Mouse (Mus musculus) liver, embryonic 11.5 days (tissue): ENCODE measurements at regions not wholly inside any gene's neighbourhood (a gene's known extent, or its start where the extent isn't known, plus 50 kb on each side); places are given as distances from the start of the nearest gene placed in this dataset.

Experiments
- ATAC-seq: fragments of 200-750 bp; cut with Nextera tagmentation; replicated peaks from 2 replicates; pipeline ENCODE4 v1.8.0; 2017; ENCODE audit warnings: moderate number of reproducible peaks, mild to moderate bottlenecking, moderate TSS enrichment, moderate library complexity; ENCODE audit not compliant: low FRiP score
- DNase-seq: peaks from one replicate; pipeline ENCODE4 v3.0.0-alpha.2; 2017; ENCODE audit warnings: low spot score
- H3K27ac ChIP-seq: fragments of 300-500 bp; sonication (generic); 2 replicates; pipeline ENCODE4 v1.5.1; 2014; ENCODE audit warnings: mild to moderate bottlenecking, low read depth, low read length, control low read depth
- H3K27me3 ChIP-seq: fragments of 300-500 bp; sonication (generic); replicated peaks from 2 replicates; pipeline ENCODE4 v1.6.1; 2014; ENCODE audit warnings: low read length, mixed read lengths; ENCODE audit not compliant: control insufficient read depth, insufficient read depth
- H3K36me3 ChIP-seq: fragments of 300-500 bp; sonication (generic); 2 replicates; pipeline ENCODE4 v1.6.1; 2014; ENCODE audit warnings: mild to moderate bottlenecking, low read length, moderate library complexity, mixed read lengths; ENCODE audit not compliant: control insufficient read depth, insufficient read depth
- H3K4me1 ChIP-seq: fragments of 300-500 bp; sonication (generic); replicated peaks from 2 replicates; pipeline ENCODE4 v1.6.1; 2014; ENCODE audit warnings: low read length, mixed read lengths; ENCODE audit not compliant: control insufficient read depth, insufficient read depth
- H3K4me2 ChIP-seq: fragments of 300-500 bp; sonication (generic); 2 replicates; pipeline ENCODE4 v1.6.1; 2014; ENCODE audit warnings: mild to moderate bottlenecking, control low read depth, moderate library complexity
- H3K4me3 ChIP-seq: fragments of 300-500 bp; sonication (generic); 2 replicates; pipeline ENCODE4 v1.5.1; 2014; ENCODE audit warnings: low read depth, low read length, control low read depth
- H3K9ac ChIP-seq: fragments of 300-500 bp; sonication (generic); 2 replicates; pipeline ENCODE4 v1.6.1; 2014; ENCODE audit warnings: low read depth, low read length, control low read depth
- H3K9me3 ChIP-seq: fragments of 300-500 bp; sonication (generic); 2 replicates; pipeline ENCODE4 v1.6.1; 2016; ENCODE audit warnings: low read length, inconsistent platforms, mixed read lengths; ENCODE audit not compliant: control insufficient read depth
- WGBS: fragments of 180-500 bp; shearing (Covaris S2); extraction: QIAGEN DNeasy Blood & Tissue Kit; methylation state at CpG from one replicate; pipeline ENCODE4 v1.1.7; 2014; 5-methylcytosine and 5-hydroxymethylcytosine counted together

- peak overlapping the region; percentile 34; the same call in 1 of the 2 replicates for H3K27ac ChIP-seq
These were observed 77.6 kb downstream of the 1700001O22Rik start for GRCm38 (mm10) chr2:30725601-30726489.

DNA sequence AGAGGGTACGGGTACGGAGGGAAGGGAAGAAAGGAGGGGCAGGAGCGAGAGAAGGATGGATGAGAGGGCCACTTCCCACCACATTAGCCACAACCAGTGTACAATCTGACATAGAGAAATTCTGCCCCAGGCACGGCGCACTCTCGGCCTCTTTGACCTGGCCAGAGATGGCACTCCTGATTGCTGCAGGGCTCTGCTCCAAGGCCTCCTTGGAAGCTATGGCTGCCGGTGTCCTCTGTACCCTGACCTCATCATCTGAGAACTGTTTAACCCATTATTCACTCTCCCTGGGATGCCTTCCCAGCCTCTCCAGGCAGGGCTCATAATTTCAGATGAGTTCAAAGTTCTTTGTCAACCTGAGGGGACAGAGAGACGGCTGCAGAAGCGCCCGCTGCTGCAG, 78.3 kb downstream of the 1700001O22Rik start:
- H3K4me1 ChIP-seq = peaks cover 32% of the 10 kb centered on the region
- DNase-seq (no peak), ATAC-seq (no peak)
- peak overlapping the region; percentile 60 for H3K4me2 ChIP-seq
- 46% methylated on average over 10 of the region's 10 CpGs for WGBS
- peak overlapping the region; percentile 46 for H3K9ac ChIP-seq
- H3K36me3 ChIP-seq = no peaks in the 10 kb centered on the region
- peak overlapping the region; percentile 34; the same call in 1 of the 2 replicates for H3K27ac ChIP-seq
- no peaks in the 10 kb centered on the region for H3K9me3 ChIP-seq
- peaks cover 13% of the 10 kb centered on the region for H3K27me3 ChIP-seq
- peak overlapping the region; percentile 3; the same call in 1 of the 2 replicates for H3K4me3 ChIP-seq

More at GRCm38 (mm10) chr2:30725601-30726489, 77.6 kb downstream of the 1700001O22Rik start:
- H3K4me1 ChIP-seq = peaks cover 25% of the 10 kb centered on the region
- H3K27me3 ChIP-seq = peaks cover 13% of the 10 kb centered on the region
- peak overlapping the region; percentile 60 for H3K4me2 ChIP-seq
- no peak for DNase-seq
- WGBS = 13% methylated on average over 38 of the region's 38 CpGs
- H3K9ac ChIP-seq = peak overlapping the region; percentile 46
- ATAC-seq = no peak
- H3K36me3 ChIP-seq = no peaks in the 10 kb centered on the region
- H3K9me3 ChIP-seq = no peaks in the 10 kb centered on the region
- H3K4me3 ChIP-seq = peak overlapping the region; percentile 3; the same call in 1 of the 2 replicates

DNA sequence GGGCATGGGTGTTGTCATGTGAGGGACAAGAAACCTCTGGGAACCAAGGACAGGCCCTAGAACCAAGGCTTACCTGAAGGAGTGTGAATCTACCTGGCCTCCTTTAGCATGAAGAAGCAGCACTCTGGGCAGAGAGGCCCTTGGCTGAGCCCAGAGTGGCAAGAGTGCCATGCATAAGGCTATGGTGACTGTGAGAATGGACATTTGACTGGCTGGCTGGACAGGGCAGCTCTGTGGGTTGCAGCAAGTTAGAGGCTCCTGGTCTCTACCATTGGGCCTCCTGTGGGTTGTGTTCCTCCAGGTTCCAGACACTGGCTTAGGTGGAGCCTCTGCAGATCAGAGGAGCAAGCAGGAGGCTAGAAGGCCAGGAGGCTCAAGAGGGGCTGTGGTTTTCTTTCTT, 78.9 kb downstream of the 1700001O22Rik start:
- Histone ChIP-seq H3K4me3 (no peak overlapping the region), H3K4me1 (peaks cover 38% of the 10 kb centered on the region), H3K27me3 (peaks cover 13% of the 10 kb centered on the region), H3K4me2 (no peak overlapping the region), H3K9ac (no peak overlapping the region), H3K36me3 (no peaks in the 10 kb centered on the region), H3K27ac (no peak overlapping the region), H3K9me3 (no peaks in the 10 kb centered on the region)
- DNase-seq (no peak), ATAC-seq (no peak)

- Histone ChIP-seq H3K9ac (no peak overlapping the region), H3K4me2 (no peak overlapping the region), H3K36me3 (no peaks in the 10 kb centered on the region), H3K4me3 (no peak overlapping the region), H3K27me3 (peaks cover 13% of the 10 kb centered on the region), H3K27ac (peak overlapping the region; percentile 80; the same call in 1 of the 2 replicates), H3K4me1 (peaks cover 47% of the 10 kb centered on the region), H3K9me3 (no peaks in the 10 kb centered on the region)
- ATAC-seq (no peak), DNase-seq (no peak)
- 39% methylated on average over 10 of the region's 10 CpGs for WGBS
These were observed 80.3 kb downstream of the 1700001O22Rik start for GRCm38 (mm10) chr2:30723059-30723587.

GRCm38 (mm10) chr2:30722263-30723050, 81.0 kb downstream of the 1700001O22Rik start:
- Histone ChIP-seq H3K9ac (peak overlapping the region; percentile 35), H3K4me1 (peaks cover 54% of the 10 kb centered on the region), H3K27ac (peak overlapping the region; percentile 80), H3K9me3 (no peaks in the 10 kb centered on the region), H3K4me3 (no peak overlapping the region), H3K36me3 (no peaks in the 10 kb centered on the region), H3K27me3 (peaks cover 16% of the 10 kb centered on the region), H3K4me2 (no peak overlapping the region)
- WGBS = 56% methylated on average over 7 of the region's 7 CpGs
- no peak for ATAC-seq
- DNase-seq = no peak

GRCm38 (mm10) chr2:30721473-30722262, 81.8 kb downstream of the 1700001O22Rik start:
- ATAC-seq (no peak), DNase-seq (no peak)
- H3K9me3 ChIP-seq = no peaks in the 10 kb centered on the region
- peaks cover 22% of the 10 kb centered on the region for H3K27me3 ChIP-seq
- WGBS = 46% methylated on average over 12 of the region's 12 CpGs
- peak overlapping the region; percentile 35 for H3K9ac ChIP-seq
- peak overlapping the region; percentile 80 for H3K27ac ChIP-seq
- no peaks in the 10 kb centered on the region for H3K36me3 ChIP-seq
- H3K4me1 ChIP-seq = peaks cover 60% of the 10 kb centered on the region
- H3K4me2 ChIP-seq = no peak overlapping the region
- no peak overlapping the region for H3K4me3 ChIP-seq

DNA sequence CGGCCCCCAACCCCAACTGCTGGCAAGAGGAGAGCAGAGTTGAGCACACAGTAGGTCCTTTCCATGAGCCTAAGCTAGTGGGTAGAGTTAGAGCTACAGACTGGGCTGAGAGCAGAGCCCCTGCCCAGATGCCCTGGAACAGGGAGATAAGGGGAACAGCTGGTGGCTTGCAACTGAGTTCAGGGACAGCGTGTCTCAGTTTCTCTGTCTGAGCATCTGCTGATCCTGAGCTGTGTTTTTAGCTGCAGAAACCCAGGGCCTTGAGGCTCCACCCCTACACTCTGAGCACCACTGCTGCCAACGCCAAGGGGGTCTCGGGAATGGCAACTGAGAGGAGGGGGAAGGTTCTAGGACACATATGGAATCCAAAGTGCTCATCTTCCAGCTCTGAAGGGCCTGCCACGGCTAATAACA, 82.4 kb downstream of the 1700001O22Rik start:
- Histone ChIP-seq H3K4me2 (no peak overlapping the region), H3K36me3 (no peaks in the 10 kb centered on the region), H3K9ac (no peak overlapping the region; the same call in 1 of the 2 replicates), H3K4me1 (peaks cover 65% of the 10 kb centered on the region), H3K4me3 (no peak overlapping the region), H3K27me3 (peaks cover 26% of the 10 kb centered on the region), H3K9me3 (no peaks in the 10 kb centered on the region), H3K27ac (peak overlapping the region; percentile 93)
- DNase-seq (no peak), ATAC-seq (0 out of 2 replicates have a peak, but pooled peaks have one; percentile 29)
- WGBS = 53% methylated on average over 5 of the region's 5 CpGs

DNA sequence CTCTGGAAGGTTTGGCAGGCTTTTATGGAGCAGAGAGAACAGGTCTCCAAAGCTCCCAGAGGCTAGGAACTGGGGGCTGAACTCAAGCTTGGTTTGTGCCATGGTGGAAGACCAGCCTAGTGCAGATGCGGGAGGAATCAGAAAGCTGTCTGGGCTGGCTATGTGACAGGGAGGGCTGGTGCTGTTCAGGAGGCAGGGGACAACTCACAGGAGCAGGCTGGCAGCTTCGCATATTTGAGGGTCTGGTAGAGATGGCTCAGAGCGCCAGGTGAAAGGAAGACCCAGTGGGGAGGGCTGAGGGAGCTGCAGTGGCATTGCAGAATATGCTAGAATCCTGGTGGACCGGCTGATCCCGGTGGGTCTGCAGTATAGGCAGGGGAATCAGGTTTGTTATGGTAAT, 83.2 kb downstream of the 1700001O22Rik start:
- Histone ChIP-seq H3K27me3 (peaks cover 19% of the 10 kb centered on the region), H3K36me3 (no peaks in the 10 kb centered on the region), H3K4me1 (peaks cover 62% of the 10 kb centered on the region), H3K9ac (peak overlapping the region; percentile 59; the same call in 1 of the 2 replicates), H3K4me3 (no peak overlapping the region), H3K27ac (peak overlapping the region; percentile 93), H3K4me2 (peak overlapping the region; percentile 87), H3K9me3 (no peaks in the 10 kb centered on the region)
- no peak for DNase-seq
- 63% methylated on average over 5 of the region's 5 CpGs for WGBS
- no peak for ATAC-seq
